Mouse (Mus musculus) heart, embryonic 16.5 days (tissue): ENCODE measurements around the gene Sh3rf3. TPM values are rescaled to one million over a fixed set of nuclear protein-coding genes. Genes with fewer than 3 reads are reported as not detected.

Source experiments
- ATAC-seq: fragments of 200-750 bp; cut with Nextera tagmentation; replicated peaks from 2 replicates; pipeline ENCODE4 v1.8.0; 2017; ENCODE audit warnings: moderate number of reproducible peaks; ENCODE audit not compliant: insufficient read depth, low FRiP score; ENCODE audit errors: extremely low read depth
- H3K27ac ChIP-seq: fragments of 300-500 bp; sonication (generic); 2 replicates; pipeline ENCODE4 v1.5.1; 2014; ENCODE audit warnings: mild to moderate bottlenecking, low read length, control low read depth, moderate library complexity
- H3K27me3 ChIP-seq: fragments of 300-500 bp; sonication (generic); 2 replicates; pipeline ENCODE4 v1.6.1; 2014; ENCODE audit warnings: low read length, mixed read lengths; ENCODE audit not compliant: control insufficient read depth, insufficient read depth
- H3K36me3 ChIP-seq: fragments of 300-500 bp; sonication (generic); 2 replicates; pipeline ENCODE4 v1.6.1; 2014; ENCODE audit not compliant: control insufficient read depth, insufficient read depth
- H3K4me1 ChIP-seq: fragments of 300-500 bp; sonication (generic); 2 replicates; pipeline ENCODE4 v1.6.1; 2014; ENCODE audit warnings: low read length, mixed read lengths; ENCODE audit not compliant: control insufficient read depth, insufficient read depth
- H3K4me2 ChIP-seq: fragments of 300-500 bp; sonication (generic); 2 replicates; pipeline ENCODE4 v1.6.1; 2014; ENCODE audit warnings: low read depth, mild to moderate bottlenecking, control low read depth, low read length
- H3K4me3 ChIP-seq: fragments of 300-500 bp; sonication (generic); 2 replicates; pipeline ENCODE4 v1.5.1; 2014; ENCODE audit warnings: mild to moderate bottlenecking, control low read depth, low read length
- H3K9ac ChIP-seq: fragments of 300-500 bp; sonication (generic); 2 replicates; pipeline ENCODE4 v1.6.1; 2014; ENCODE audit warnings: low read length, control low read depth
- H3K9me3 ChIP-seq: fragments of 300-500 bp; sonication (generic); replicated peaks from 2 replicates; pipeline ENCODE4 v1.6.1; 2016; ENCODE audit warnings: low read length; ENCODE audit not compliant: control insufficient read depth
- WGBS: fragments of 180-500 bp; shearing (Covaris S2); extraction: QIAGEN DNeasy Blood & Tissue Kit; methylation state at CpG from one replicate; pipeline ENCODE4 v1.1.7; 2014; 5-methylcytosine and 5-hydroxymethylcytosine counted together
- polyA plus RNA-seq: library from polyadenylated mRNA; unstranded; fragments of >200 nt; fragmentation: Nextera tagmentation; extraction: Ambion mirVana; gene quantifications from 2 replicates; pipeline ENCODE4 v1.2.1, GENCODE M21; 2015

Gene Sh3rf3
- polyA plus RNA-seq, 1 experiment from 2014 or later = 0.95 TPM

DNA sequence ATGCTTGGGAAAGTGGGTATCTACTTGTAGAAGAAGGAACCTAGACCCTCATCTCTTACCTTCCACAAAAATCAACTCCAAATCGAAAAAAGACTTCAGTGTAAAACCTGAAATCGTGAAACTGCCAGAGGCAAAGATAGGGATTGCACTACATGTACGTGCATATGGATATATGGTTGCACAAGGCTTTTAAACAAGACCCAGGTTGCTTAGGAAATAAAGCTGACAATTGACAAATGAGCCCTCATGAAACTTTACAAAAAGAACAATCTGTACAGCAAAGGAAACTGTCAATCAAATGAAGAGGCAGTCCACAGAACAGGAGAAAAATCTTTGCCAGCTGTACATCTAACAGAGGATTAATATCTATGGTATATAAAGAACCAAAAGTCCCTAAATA, 129.7 kb downstream of the Sh3rf3 start:
- WGBS = 76% methylated on average over 3 of the region's 3 CpGs
- H3K9ac ChIP-seq = no peak overlapping the region
- ATAC-seq = no peak
- H3K27me3 ChIP-seq = peaks cover 56% of the 10 kb centered on the region
- H3K27ac ChIP-seq = no peak overlapping the region
- no peak overlapping the region for H3K4me3 ChIP-seq
- H3K36me3 ChIP-seq = no peaks in the 10 kb centered on the region
- H3K4me2 ChIP-seq = no peak overlapping the region
- H3K9me3 ChIP-seq = no peaks in the 10 kb centered on the region
- no peaks in the 10 kb centered on the region for H3K4me1 ChIP-seq

DNA sequence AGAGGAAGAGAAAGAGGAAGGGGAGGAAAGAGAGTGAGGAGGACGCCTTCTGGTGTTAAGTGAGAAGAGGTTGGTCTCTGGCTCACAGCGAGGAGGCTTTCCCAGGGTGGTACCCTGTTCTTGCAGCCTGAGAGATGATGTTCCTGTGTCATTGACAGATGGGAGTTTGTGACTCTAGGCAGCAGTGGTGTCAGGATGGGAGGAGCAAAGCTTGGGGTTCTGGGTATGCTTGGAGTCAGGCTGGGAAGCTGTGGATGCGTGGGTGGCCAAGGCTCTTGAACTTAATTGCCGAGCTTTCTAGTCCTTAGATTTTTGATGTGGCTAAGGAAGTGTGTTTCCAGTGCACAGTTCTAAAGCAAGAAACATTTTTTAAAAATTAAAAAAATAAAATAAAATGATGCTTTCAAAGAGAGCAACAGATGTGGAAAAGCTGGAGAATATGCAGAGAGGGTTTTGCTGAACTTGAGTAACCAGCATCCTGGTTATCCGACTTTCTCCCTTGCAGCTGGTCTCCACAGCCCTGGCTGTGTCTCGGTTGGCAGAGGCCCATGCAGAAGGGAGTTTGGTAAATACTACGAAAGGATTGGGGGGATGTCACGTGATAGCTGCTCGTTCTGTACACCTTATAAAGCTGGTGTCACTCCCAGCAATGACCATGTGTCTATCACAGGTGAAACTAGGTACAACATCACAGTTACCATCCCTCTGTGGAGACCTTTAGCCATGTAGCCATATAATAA, 130.7 kb downstream of the Sh3rf3 start:
- no peaks in the 10 kb centered on the region for H3K9me3 ChIP-seq
- H3K27ac ChIP-seq = no peak overlapping the region
- H3K27me3 ChIP-seq = peaks cover 52% of the 10 kb centered on the region
- WGBS = 66% methylated on average over 9 of the region's 9 CpGs
- H3K9ac ChIP-seq = no peak overlapping the region
- H3K36me3 ChIP-seq = no peaks in the 10 kb centered on the region
- H3K4me1 ChIP-seq = no peaks in the 10 kb centered on the region
- no peak for ATAC-seq
- no peak overlapping the region for H3K4me2 ChIP-seq
- H3K4me3 ChIP-seq = no peak overlapping the region

GRCm38 (mm10) chr10:58944930-58945329, 131.8 kb downstream of the Sh3rf3 start:
- WGBS = 53% methylated on average over 6 of the region's 6 CpGs
- H3K27ac ChIP-seq = no peak overlapping the region

GRCm38 (mm10) chr10:58949770-58950638, 136.8 kb downstream of the Sh3rf3 start:
- Histone ChIP-seq H3K27ac (no peak overlapping the region), H3K4me1 (no peaks in the 10 kb centered on the region), H3K4me3 (no peak overlapping the region), H3K36me3 (no peaks in the 10 kb centered on the region), H3K9me3 (no peaks in the 10 kb centered on the region), H3K4me2 (no peak overlapping the region), H3K9ac (no peak overlapping the region), H3K27me3 (peaks cover 13% of the 10 kb centered on the region; the same call in 1 of the 2 replicates)
- no peak for ATAC-seq
- WGBS = 62% methylated on average over 11 of the region's 11 CpGs

More at GRCm38 (mm10) chr10:58944930-58945329, 131.8 kb downstream of the Sh3rf3 start:
- Histone ChIP-seq H3K36me3 (no peaks in the 10 kb centered on the region), H3K27me3 (peaks cover 41% of the 10 kb centered on the region), H3K9ac (no peak overlapping the region), H3K9me3 (no peaks in the 10 kb centered on the region), H3K4me1 (no peaks in the 10 kb centered on the region), H3K4me2 (no peak overlapping the region), H3K4me3 (no peak overlapping the region)
- ATAC-seq = 0 out of 2 replicates have a peak, but pooled peaks have one; percentile 23

GRCm38 (mm10) chr10:58960193-58960592, 147.0 kb downstream of the Sh3rf3 start:
- Histone ChIP-seq H3K4me1 (no peaks in the 10 kb centered on the region), H3K27me3 (no peaks in the 10 kb centered on the region), H3K27ac (no peak overlapping the region), H3K4me3 (no peak overlapping the region), H3K9ac (no peak overlapping the region), H3K9me3 (no peaks in the 10 kb centered on the region), H3K4me2 (no peak overlapping the region), H3K36me3 (no peaks in the 10 kb centered on the region)
- no peak for ATAC-seq
- WGBS = 66% methylated on average over 4 of the region's 4 CpGs

DNA sequence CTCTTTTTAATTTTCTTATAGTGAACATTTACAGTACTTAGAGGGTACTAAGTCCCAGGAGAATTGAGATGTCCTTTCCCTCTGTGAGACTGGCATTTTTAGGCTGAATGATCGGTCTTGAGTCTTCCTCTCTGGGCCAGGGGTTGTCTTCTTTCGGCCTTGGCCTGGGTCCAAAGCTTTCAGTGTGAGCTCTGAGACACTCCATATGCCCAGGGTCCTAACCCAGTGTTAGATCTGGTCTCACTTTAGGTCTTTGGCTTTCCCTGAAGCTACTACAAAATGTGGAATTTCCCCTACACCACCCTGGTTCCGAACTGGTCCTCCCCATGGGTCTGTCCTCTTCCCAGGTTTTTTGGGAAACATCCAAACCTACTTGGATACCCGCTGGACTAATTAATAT, 155.1 kb downstream of the Sh3rf3 start:
- Histone ChIP-seq H3K9me3 (no peaks in the 10 kb centered on the region), H3K4me1 (no peaks in the 10 kb centered on the region), H3K27ac (no peak overlapping the region), H3K27me3 (no peaks in the 10 kb centered on the region), H3K4me2 (no peak overlapping the region), H3K4me3 (no peak overlapping the region), H3K36me3 (no peaks in the 10 kb centered on the region), H3K9ac (no peak overlapping the region)
- WGBS = 58% methylated on average over 4 of the region's 4 CpGs
- no peak for ATAC-seq

DNA sequence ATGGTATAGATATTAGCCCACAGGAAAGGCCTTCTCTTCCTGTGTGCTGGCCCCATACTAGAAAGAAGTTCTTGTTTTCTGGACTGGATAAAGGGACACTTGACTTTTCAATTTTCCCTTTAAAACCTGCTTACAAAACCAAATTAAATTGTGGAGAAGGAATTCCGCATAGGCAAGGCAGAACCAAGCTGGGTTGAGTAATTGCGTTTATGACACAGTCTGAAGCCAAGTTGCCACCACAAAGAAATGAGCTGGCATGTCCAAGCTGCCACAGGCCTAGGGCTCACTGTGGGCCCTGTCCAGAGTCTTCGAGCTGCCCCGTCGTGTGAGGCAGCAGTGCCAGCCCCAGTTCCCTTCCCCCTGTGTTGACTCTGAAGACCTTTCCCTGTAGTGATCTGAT, 156.2 kb downstream of the Sh3rf3 start:
- Histone ChIP-seq H3K9ac (no peak overlapping the region), H3K36me3 (no peaks in the 10 kb centered on the region), H3K27me3 (no peaks in the 10 kb centered on the region), H3K9me3 (peaks cover 8% of the 10 kb centered on the region), H3K4me2 (no peak overlapping the region), H3K27ac (no peak overlapping the region), H3K4me1 (no peaks in the 10 kb centered on the region), H3K4me3 (no peak overlapping the region)
- no peak for ATAC-seq
- WGBS = 83% methylated on average over 5 of the region's 5 CpGs

- H3K27me3 ChIP-seq = no peaks in the 10 kb centered on the region
- no peak overlapping the region for H3K9ac ChIP-seq
- no peaks in the 10 kb centered on the region for H3K4me1 ChIP-seq
- H3K36me3 ChIP-seq = no peaks in the 10 kb centered on the region
- H3K27ac ChIP-seq = no peak overlapping the region
- H3K4me3 ChIP-seq = no peak overlapping the region
- H3K4me2 ChIP-seq = no peak overlapping the region
- 67% methylated on average over 1 of the region's 1 CpGs for WGBS
- peaks cover 8% of the 10 kb centered on the region for H3K9me3 ChIP-seq
- no peak for ATAC-seq
Measured at GRCm38 (mm10) chr10:58972115-58972514, 159.0 kb downstream of the Sh3rf3 start.

- WGBS = 33% methylated on average over 5 of the region's 5 CpGs
- no peaks in the 10 kb centered on the region for H3K4me1 ChIP-seq
- no peaks in the 10 kb centered on the region for H3K27me3 ChIP-seq
- H3K36me3 ChIP-seq = no peaks in the 10 kb centered on the region
- no peak for ATAC-seq
- H3K27ac ChIP-seq = no peak overlapping the region
- no peak overlapping the region for H3K4me2 ChIP-seq
- H3K4me3 ChIP-seq = no peak overlapping the region
- no peak overlapping the region for H3K9ac ChIP-seq
- peaks cover 8% of the 10 kb centered on the region for H3K9me3 ChIP-seq
Measured at GRCm38 (mm10) chr10:58974138-58974537, 161.0 kb downstream of the Sh3rf3 start.
